Mouse (Mus musculus): ENCODE results near the gene Hbb-bt. TPM values are rescaled to one million over a fixed set of nuclear protein-coding genes. Genes with fewer than 3 reads are reported as not detected.
"Not testable (repeated sequence)": the region's sequence is repeated elsewhere in the genome, so short reads cannot be mapped to it uniquely, and the experiment has no call there.

Gene Hbb-bt
- 7,919 and 10,944 TPM in 2 replicates for polyA plus RNA-seq (2015; fragmentation: Nextera tagmentation; extraction: Ambion mirVana)

DNA sequence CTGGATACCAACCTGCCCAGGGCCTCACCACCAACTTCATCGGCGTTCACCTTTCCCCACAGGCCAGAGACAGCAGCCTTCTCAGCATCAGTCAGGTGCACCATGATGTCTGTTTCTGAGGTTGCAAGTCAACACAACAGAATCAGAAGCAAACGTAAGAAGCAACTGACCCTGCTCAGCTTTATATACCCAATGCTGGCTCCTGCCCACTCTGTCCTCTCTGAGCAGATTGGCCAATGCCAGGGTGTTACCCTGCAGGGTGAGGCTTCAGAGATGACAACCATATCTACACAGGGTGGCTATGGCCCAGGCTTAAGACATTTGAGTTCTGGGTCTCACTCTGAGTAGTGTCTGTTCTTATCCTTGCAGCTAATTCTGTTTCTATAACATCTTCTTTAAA lies at the start of gene Hbb-bt:
Hbb-bt (minus strand) TSS at position 231 of the 400 bp plus-strand sequence.
- H3K4me1 ChIP-seq, result peaks cover 9% of the 10 kb centered on the region
- H3K4me2 ChIP-seq, result peak within 1 kb of the TSS; percentile 27; the same call in 1 of the 2 replicates
- no peak within 1 kb of the TSS for H3K9ac ChIP-seq
- WGBS, result 79% methylated on average over 3 of the region's 3 CpGs
- H3K36me3 ChIP-seq, result no peaks in the 10 kb centered on the region
- H3K27ac ChIP-seq (replicated peaks), result no peak within 1 kb of the TSS; the same call in 1 of the 2 replicates
- peak; percentile 78 for ATAC-seq (ENCODE audit: extremely low read depth, insufficient number of reproducible peaks, low FRiP score, low TSS enrichment)
- H3K9me3 ChIP-seq, result no peaks in the 10 kb centered on the region
- no peaks in the 10 kb centered on the region for H3K27me3 ChIP-seq (replicated peaks)
- H3K4me3 ChIP-seq, result no peak within 1 kb of the TSS

DNA sequence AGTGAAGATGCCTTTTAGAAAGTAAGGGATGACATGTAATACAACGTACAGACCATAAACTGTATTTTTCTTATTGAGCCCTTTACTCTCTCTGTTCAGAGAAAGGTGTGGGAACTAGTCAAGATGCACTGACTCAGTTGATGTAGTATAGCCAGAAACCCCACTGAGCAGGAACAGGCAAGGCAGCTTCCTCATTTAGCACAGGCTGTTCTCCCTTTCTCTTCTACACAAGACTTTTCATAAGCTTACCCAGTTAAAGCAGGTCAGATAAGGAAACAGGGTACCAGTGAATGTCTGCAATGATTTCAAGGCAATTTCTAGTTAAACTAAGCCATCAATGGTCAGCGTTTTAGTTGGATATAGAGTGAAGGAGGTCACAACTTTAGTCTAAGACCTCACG lies 47.7 kb upstream of the Hbb-bt start:
- Histone ChIP-seq H3K4me3 (no peak overlapping the region), H3K36me3 (no peaks in the 10 kb centered on the region), H3K27me3 (replicated peaks) (no peaks in the 10 kb centered on the region), H3K9me3 (no peaks in the 10 kb centered on the region), H3K4me1 (0 out of 2 replicates have a peak, but pooled peaks cover 10% of the 10 kb centered on the region), H3K9ac (no peak overlapping the region), H3K4me2 (no peak overlapping the region; the same call in 1 of the 2 replicates), H3K27ac (replicated peaks) (peak overlapping the region; percentile 64)
- ATAC-seq (ENCODE audit: extremely low read depth, insufficient number of reproducible peaks, low FRiP score, low TSS enrichment), result no peak
- WGBS, result 78% methylated on average over 3 of the region's 3 CpGs

GRCm38 (mm10) chr7:103860855-103861254 lies 47.1 kb upstream of the Hbb-bt start:
- Histone ChIP-seq H3K4me1 (0 out of 2 replicates have a peak, but pooled peaks cover 10% of the 10 kb centered on the region), H3K36me3 (no peaks in the 10 kb centered on the region), H3K27me3 (replicated peaks) (no peaks in the 10 kb centered on the region), H3K27ac (replicated peaks) (peak overlapping the region; percentile 64; the same call in 1 of the 2 replicates), H3K4me3 (no peak overlapping the region), H3K4me2 (no peak overlapping the region), H3K9me3 (no peaks in the 10 kb centered on the region), H3K9ac (no peak overlapping the region)
- WGBS, result 52% methylated on average over 1 of the region's 1 CpGs
- ATAC-seq (ENCODE audit: extremely low read depth, insufficient number of reproducible peaks, low FRiP score, low TSS enrichment), result peak; percentile 91

DNA sequence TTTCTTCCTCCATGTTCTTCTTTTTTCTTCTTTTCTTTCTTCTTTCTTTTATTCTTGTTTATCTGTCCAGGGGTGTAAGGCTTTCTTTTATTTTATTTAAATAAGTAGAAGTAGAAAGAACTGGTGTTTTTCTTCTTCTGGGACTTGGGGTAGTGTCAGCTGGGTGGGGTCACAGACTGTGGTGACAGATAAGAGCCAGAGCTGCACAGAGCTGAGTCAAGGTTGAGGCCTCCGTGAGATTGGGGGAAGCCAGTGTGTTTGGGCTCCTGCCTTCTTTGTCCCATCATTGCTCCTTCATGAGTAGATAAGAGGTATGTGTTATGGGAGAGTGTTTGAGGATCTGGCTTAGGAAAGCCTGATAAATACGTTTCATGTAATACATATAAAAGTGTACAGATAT lies 45.3 kb upstream of the Hbb-bt start:
- Histone ChIP-seq H3K4me2 (peak overlapping the region; percentile 22; the same call in 1 of the 2 replicates), H3K27ac (replicated peaks) (peak overlapping the region; percentile 61), H3K9me3 (no peaks in the 10 kb centered on the region), H3K4me3 (no peak overlapping the region), H3K27me3 (replicated peaks) (no peaks in the 10 kb centered on the region), H3K9ac (no peak overlapping the region), H3K36me3 (no peaks in the 10 kb centered on the region), H3K4me1 (0 out of 2 replicates have a peak, but pooled peaks cover 10% of the 10 kb centered on the region)
- ATAC-seq (ENCODE audit: extremely low read depth, insufficient number of reproducible peaks, low FRiP score, low TSS enrichment), result peak; percentile 87
- 10% methylated on average over 2 of the region's 2 CpGs for WGBS

DNA sequence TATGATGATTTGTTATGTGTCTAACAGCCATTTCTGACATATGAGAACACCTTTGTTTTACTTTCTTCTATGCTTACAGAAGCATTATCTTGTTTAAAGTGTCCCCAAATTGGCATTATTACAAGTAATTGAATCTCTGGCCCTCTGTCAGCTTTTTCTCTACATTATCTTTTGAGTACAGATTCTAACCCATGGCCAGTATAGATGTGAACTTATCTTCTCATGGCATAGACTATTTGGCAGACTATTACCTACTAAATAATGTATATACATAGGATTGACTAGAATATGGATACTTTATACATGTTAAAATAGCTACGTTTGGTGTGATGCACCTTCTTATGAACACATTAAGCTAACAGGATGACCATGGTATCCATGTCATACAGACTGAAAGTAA lies 40.9 kb upstream of the Hbb-bt start:
- Histone ChIP-seq H3K4me2 (peak overlapping the region; percentile 9; the same call in 1 of the 2 replicates), H3K27ac (replicated peaks) (peak overlapping the region; percentile 28; the same call in 1 of the 2 replicates), H3K27me3 (replicated peaks) (no peaks in the 10 kb centered on the region), H3K36me3 (no peaks in the 10 kb centered on the region), H3K4me1 (0 out of 2 replicates have a peak, but pooled peaks cover 7% of the 10 kb centered on the region), H3K9ac (no peak overlapping the region), H3K9me3 (no peaks in the 10 kb centered on the region), H3K4me3 (no peak overlapping the region)
- 58% methylated on average over 1 of the region's 1 CpGs for WGBS
- no peak for ATAC-seq (ENCODE audit: extremely low read depth, insufficient number of reproducible peaks, low FRiP score, low TSS enrichment)

GRCm38 (mm10) chr7:103853090-103853489 lies 39.3 kb upstream of the Hbb-bt start, which contains the start of gene Hbb-y:
Gene Hbb-y (minus strand): TSS chr7:103853216.
- H3K4me1 ChIP-seq, result no peaks in the 10 kb centered on the region
- peak within 1 kb of the TSS; percentile 62 for H3K27ac ChIP-seq (replicated peaks)
- H3K9ac ChIP-seq, result no peak within 1 kb of the TSS
- no peaks in the 10 kb centered on the region for H3K27me3 ChIP-seq (replicated peaks)
- ATAC-seq (ENCODE audit: extremely low read depth, insufficient number of reproducible peaks, low FRiP score, low TSS enrichment), result peak; percentile 64
- peak within 1 kb of the TSS; percentile 37 for H3K4me2 ChIP-seq
- peak within 1 kb of the TSS; percentile 32 for H3K4me3 ChIP-seq
- H3K36me3 ChIP-seq, result no peaks in the 10 kb centered on the region
- WGBS, result 56% methylated on average over 2 of the region's 2 CpGs
- H3K9me3 ChIP-seq, result no peaks in the 10 kb centered on the region

- Histone ChIP-seq H3K4me3 (no peak overlapping the region), H3K27ac (replicated peaks) (no peak overlapping the region; the same call in 1 of the 2 replicates), H3K4me2 (peak overlapping the region; percentile 30; the same call in 1 of the 2 replicates), H3K9ac (no peak overlapping the region), H3K27me3 (replicated peaks) (no peaks in the 10 kb centered on the region), H3K9me3 (no peaks in the 10 kb centered on the region), H3K36me3 (no peaks in the 10 kb centered on the region), H3K4me1 (no peaks in the 10 kb centered on the region)
- ATAC-seq (ENCODE audit: extremely low read depth, insufficient number of reproducible peaks, low FRiP score, low TSS enrichment), result no peak
- WGBS, result 23% methylated on average over 2 of the region's 2 CpGs
These were observed 30.9 kb upstream of the Hbb-bt start for GRCm38 (mm10) chr7:103844525-103845325.

- WGBS, result 58% methylated on average over 2 of the region's 2 CpGs
- H3K4me2 ChIP-seq, result peak within 1 kb of the TSS; percentile 29
- H3K27ac ChIP-seq (replicated peaks), result peak within 1 kb of the TSS; percentile 5; the same call in 1 of the 2 replicates
- H3K36me3 ChIP-seq, result no peaks in the 10 kb centered on the region
- no peaks in the 10 kb centered on the region for H3K9me3 ChIP-seq
- peak; percentile 49; the same call in 1 of the 2 replicates for ATAC-seq (ENCODE audit: extremely low read depth, insufficient number of reproducible peaks, low FRiP score, low TSS enrichment)
- H3K4me1 ChIP-seq, result no peaks in the 10 kb centered on the region
- H3K4me3 ChIP-seq, result peak within 1 kb of the TSS; percentile 12
- no peaks in the 10 kb centered on the region for H3K27me3 ChIP-seq (replicated peaks)
- no peak within 1 kb of the TSS for H3K9ac ChIP-seq
These were observed 29.2 kb upstream of the Hbb-bt start, which contains the start of gene Hbb-bh1 for GRCm38 (mm10) chr7:103843034-103843433. Gene Hbb-bh1 (minus strand): TSS chr7:103843164.

DNA sequence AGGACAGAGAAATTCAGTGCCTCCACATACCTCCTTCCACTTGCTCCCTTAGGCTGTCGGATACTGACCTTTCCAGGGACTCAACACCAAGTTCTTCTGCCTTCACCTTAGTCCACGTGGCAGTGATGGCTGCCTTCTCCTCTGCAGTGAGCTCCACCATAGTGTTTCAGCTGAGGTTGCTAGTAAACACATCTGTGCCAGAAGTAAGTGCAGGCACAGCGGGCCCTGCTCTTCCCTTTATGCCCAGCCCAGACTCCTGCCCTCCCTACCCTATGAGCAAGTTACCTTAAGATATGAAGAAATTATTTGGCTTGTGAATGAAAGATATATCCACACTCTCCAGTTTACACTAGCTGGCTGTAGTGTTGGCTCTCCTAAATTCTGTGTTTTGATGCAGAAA lies 26.5 kb upstream of the Hbb-bt start, which contains the start of gene Hbb-bh2:
Hbb-bh2 (minus strand) TSS at position 253 of the 400 bp plus-strand sequence.
- no peaks in the 10 kb centered on the region for H3K36me3 ChIP-seq
- no peak within 1 kb of the TSS for H3K9ac ChIP-seq
- H3K9me3 ChIP-seq, result no peaks in the 10 kb centered on the region
- H3K4me3 ChIP-seq, result 0 out of 2 replicates have a peak within 1 kb of the TSS, but pooled peaks have one; percentile 3
- H3K27ac ChIP-seq (replicated peaks), result 0 out of 2 replicates have a peak within 1 kb of the TSS, but pooled peaks have one; percentile 45
- ATAC-seq (ENCODE audit: extremely low read depth, insufficient number of reproducible peaks, low FRiP score, low TSS enrichment), result no peak
- WGBS, result 59% methylated on average over 3 of the region's 3 CpGs
- H3K27me3 ChIP-seq (replicated peaks), result no peaks in the 10 kb centered on the region
- H3K4me1 ChIP-seq, result no peaks in the 10 kb centered on the region
- H3K4me2 ChIP-seq, result peak within 1 kb of the TSS; percentile 38

- no peaks in the 10 kb centered on the region for H3K4me1 ChIP-seq
- no peaks in the 10 kb centered on the region for H3K27me3 ChIP-seq (replicated peaks)
- H3K9me3 ChIP-seq, result no peaks in the 10 kb centered on the region
- H3K4me3 ChIP-seq, result no peak within 1 kb of the TSS
- WGBS, result 79% methylated on average over 4 of the region's 4 CpGs
- H3K9ac ChIP-seq, result no peak within 1 kb of the TSS
- H3K36me3 ChIP-seq, result no peaks in the 10 kb centered on the region
- ATAC-seq (ENCODE audit: extremely low read depth, insufficient number of reproducible peaks, low FRiP score, low TSS enrichment), result peak; percentile 73
- no peak within 1 kb of the TSS for H3K4me2 ChIP-seq
- no peak within 1 kb of the TSS for H3K27ac ChIP-seq (replicated peaks)
These were observed 14.0 kb upstream of the Hbb-bt start, which contains the start of gene Hbb-bs for GRCm38 (mm10) chr7:103827808-103828207. Gene Hbb-bs (minus strand): TSS chr7:103828096.

DNA sequence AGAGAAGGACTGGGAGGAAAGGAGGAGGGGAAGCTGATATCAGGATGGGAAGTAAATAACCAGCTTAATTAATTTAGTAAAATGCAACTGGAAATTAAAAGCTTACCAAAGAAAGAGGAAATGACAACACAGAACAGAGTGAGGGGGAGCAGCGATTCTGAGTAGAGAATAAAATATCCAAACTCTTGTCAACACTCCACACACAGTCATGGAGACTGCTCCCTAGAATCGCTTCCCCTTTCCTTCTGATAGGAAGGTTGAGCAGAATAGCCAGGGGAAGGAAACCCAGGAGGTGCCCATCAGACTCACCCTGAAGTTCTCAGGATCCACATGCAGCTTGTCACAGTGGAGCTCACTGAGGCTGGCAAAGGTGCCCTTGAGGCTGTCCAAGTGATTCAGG lies 13.3 kb upstream of the Hbb-bt start:
- not testable (repeated sequence) for H3K4me3 ChIP-seq; H3K27ac ChIP-seq (replicated peaks); H3K4me1 ChIP-seq; H3K27me3 ChIP-seq (replicated peaks); H3K9me3 ChIP-seq; H3K9ac ChIP-seq; H3K4me2 ChIP-seq; ATAC-seq (ENCODE audit: extremely low read depth, insufficient number of reproducible peaks, low FRiP score, low TSS enrichment); H3K36me3 ChIP-seq
- no CpG with 5 or more reads among the region's 2 CpGs for WGBS

Measured in heart, embryonic 13.5 days (tissue).